8 mouse cellular contexts compared by ENCODE assay signal in genomic region chr7:18926041-18926790, GRCm38 (mm10). TPM values are rescaled to one million over a fixed set of nuclear protein-coding genes. Genes with fewer than 3 reads are reported as not detected.
DNase-seq lines count a peak whose midpoint lies in the region; ATAC-seq and TF ChIP-seq lines count a peak whose summit lies in the region.

No protein-coding gene starts in this region.

- no peak for ATAC-seq in megakaryocyte, adult 5-6 weeks (ENCODE audit: poor library complexity, severe bottlenecking)
- ATAC-seq in heart, embryonic 12.5 days (ENCODE audit: insufficient number of reproducible peaks, low FRiP score) = 0 out of 2 replicates have a peak, but pooled peaks have one; percentile 42
- peak; percentile 36 for ATAC-seq in kidney, embryonic 14.5 days (ENCODE audit: low FRiP score, low TSS enrichment)
- ATAC-seq in stomach, postnatal 0 days (ENCODE audit: low FRiP score, low TSS enrichment) = peak; percentile 44

- H3K4me3 ChIP-seq in megakaryocyte, embryonic 14.5 days (replicated peaks) = peak overlapping the region; percentile 23
- H3K4me3 ChIP-seq in heart, embryonic 12.5 days = peak overlapping the region; percentile 75
- peak overlapping the region; percentile 48 for H3K4me3 ChIP-seq in kidney, embryonic 14.5 days (ENCODE audit: low read length)
- peak overlapping the region; percentile 45 for H3K4me3 ChIP-seq in stomach, postnatal 0 days (ENCODE audit: low read depth, low read length)

- TF ChIP-seq CTCF in stomach, postnatal 0 days (IDR thresholded peaks at IDR 0.05; ENCODE audit: low read depth) = no peak

- peaks cover 21% of the 10 kb centered on the region for H3K4me1 ChIP-seq in megakaryocyte, embryonic 14.5 days
- peaks cover 22% of the 10 kb centered on the region for H3K4me1 ChIP-seq in heart, embryonic 12.5 days (replicated peaks)
- H3K4me1 ChIP-seq in kidney, embryonic 14.5 days (ENCODE audit: control insufficient read depth, insufficient read depth, low read length) = peaks cover 5% of the 10 kb centered on the region; the same call in 1 of the 2 replicates
- 0 out of 2 replicates have a peak, but pooled peaks cover 2% of the 10 kb centered on the region for H3K4me1 ChIP-seq in stomach, postnatal 0 days (replicated peaks; ENCODE audit: control insufficient read depth, insufficient read depth)

- no peak for TF ChIP-seq EP300 in stomach, postnatal 0 days (optimal IDR thresholded peaks at IDR 0.05)

- peak overlapping the region; percentile 84 for H3K9ac ChIP-seq in heart, embryonic 12.5 days
- H3K9ac ChIP-seq in kidney, embryonic 14.5 days (ENCODE audit: low read depth, low read length) = peak overlapping the region; percentile 73
- H3K9ac ChIP-seq in stomach, postnatal 0 days (ENCODE audit: low read length) = peak overlapping the region; percentile 53

- peak; percentile 62 to 66 for DNase-seq in cerebellum, postnatal 14 days
- peak; percentile 70 for DNase-seq in lung, postnatal 10 days
- peak; percentile 22 for DNase-seq in stomach, postnatal 0 days (ENCODE audit: low spot score)
- no peak for DNase-seq in thymus, postnatal 0 days (ENCODE audit: low spot score)

- 4% methylated on average over 38 of the region's 42 CpGs for WGBS in heart, embryonic 12.5 days
- WGBS in kidney, embryonic 14.5 days = 8% methylated on average over 14 of the region's 42 CpGs
- 4% methylated on average over 28 of the region's 42 CpGs for WGBS in stomach, postnatal 0 days

- no peaks in the 10 kb centered on the region for H3K9me3 ChIP-seq in megakaryocyte, embryonic 14.5 days
- H3K9me3 ChIP-seq in heart, embryonic 12.5 days (replicated peaks) = no peaks in the 10 kb centered on the region
- no peaks in the 10 kb centered on the region for H3K9me3 ChIP-seq in kidney, embryonic 14.5 days (ENCODE audit: control insufficient read depth, low read length)
- H3K9me3 ChIP-seq in stomach, postnatal 0 days (ENCODE audit: control insufficient read depth, low read length) = no peaks in the 10 kb centered on the region

- H3K36me3 ChIP-seq in megakaryocyte, embryonic 14.5 days (replicated peaks; ENCODE audit: low read length) = no peaks in the 10 kb centered on the region
- no peaks in the 10 kb centered on the region for H3K36me3 ChIP-seq in heart, embryonic 12.5 days
- H3K36me3 ChIP-seq in kidney, embryonic 14.5 days (ENCODE audit: control insufficient read depth, insufficient read depth, low read length) = no peaks in the 10 kb centered on the region
- no peaks in the 10 kb centered on the region for H3K36me3 ChIP-seq in stomach, postnatal 0 days (ENCODE audit: control insufficient read depth, insufficient read depth, low read length)

- H3K27me3 ChIP-seq in megakaryocyte, embryonic 14.5 days (replicated peaks) = peaks cover 76% of the 10 kb centered on the region
- H3K27me3 ChIP-seq in heart, embryonic 12.5 days (replicated peaks) = peaks cover 63% of the 10 kb centered on the region
- peaks cover 63% of the 10 kb centered on the region for H3K27me3 ChIP-seq in kidney, embryonic 14.5 days (ENCODE audit: control insufficient read depth, insufficient read depth, low read length)
- H3K27me3 ChIP-seq in stomach, postnatal 0 days (ENCODE audit: control insufficient read depth, insufficient read depth, low read length) = 0 out of 2 replicates have a peak, but pooled peaks cover 2% of the 10 kb centered on the region

- H3K4me2 ChIP-seq in heart, embryonic 12.5 days = peak overlapping the region; percentile 98
- H3K4me2 ChIP-seq in kidney, embryonic 14.5 days (replicated peaks; ENCODE audit: low read depth, low read length) = peak overlapping the region; percentile 89
- H3K4me2 ChIP-seq in stomach, postnatal 0 days (replicated peaks; ENCODE audit: low read depth) = peak overlapping the region; percentile 68

- H3K27ac ChIP-seq in heart, embryonic 12.5 days (ENCODE audit: poor library complexity, severe bottlenecking) = peak overlapping the region; percentile 30; the same call in 1 of the 2 replicates
- no peak overlapping the region for H3K27ac ChIP-seq in kidney, embryonic 14.5 days (ENCODE audit: low read depth, low read length)
- peak overlapping the region; percentile 35; the same call in 1 of the 2 replicates for H3K27ac ChIP-seq in stomach, postnatal 0 days (replicated peaks)

RNA-seq across cellular contexts. Expression of gene Nova2, which starts 0.5 kb away (rescaled TPM):
- 0.02 and 0.64 TPM in 2 replicates for polyA plus RNA-seq in megakaryocyte, embryonic 14.5 days (2012; ENCODE audit: insufficient read depth, low replicate concordance)
- total RNA-seq in megakaryocyte, adult 5-6 weeks (2015) = not detected in 2 replicates
- not detected in 2 replicates for total RNA-seq in megakaryocyte, adult 5-6 weeks (2017)
- 0.60 and 0.64 TPM in 2 replicates for polyA plus RNA-seq in heart, embryonic 12.5 days (2016; fragmentation: Nextera tagmentation; extraction: Ambion mirVana)
- 0.96 and 1.1 TPM in 2 replicates for polyA plus RNA-seq in kidney, embryonic 14.5 days (2014; fragmentation: Nextera tagmentation; extraction: Ambion mirVana)
- polyA plus RNA-seq in stomach, postnatal 0 days (2015; fragmentation: Nextera tagmentation; extraction: Ambion mirVana) = 0.18 and 0.22 TPM in 2 replicates
- 0.17 and 0.28 TPM in 2 replicates for polyA plus RNA-seq in thymus, postnatal 0 days (2015; fragmentation: Nextera tagmentation; extraction: Ambion mirVana)

RNA-seq across cellular contexts. Expression of gene Ccdc61, which starts 16.0 kb away (rescaled TPM):
- polyA plus RNA-seq in megakaryocyte, embryonic 14.5 days (2012; ENCODE audit: insufficient read depth, low replicate concordance) = 55.0 and 80.2 TPM in 2 replicates
- total RNA-seq in megakaryocyte, adult 5-6 weeks (2015) = 12.9 and 15.3 TPM in 2 replicates
- total RNA-seq in megakaryocyte, adult 5-6 weeks (2017) = 8.9 and 12.2 TPM in 2 replicates
- polyA plus RNA-seq in heart, embryonic 12.5 days (2016; fragmentation: Nextera tagmentation; extraction: Ambion mirVana) = 23.3 and 24.0 TPM in 2 replicates
- polyA plus RNA-seq in kidney, embryonic 14.5 days (2014; fragmentation: Nextera tagmentation; extraction: Ambion mirVana) = 21.0 and 21.4 TPM in 2 replicates
- polyA plus RNA-seq in stomach, postnatal 0 days (2015; fragmentation: Nextera tagmentation; extraction: Ambion mirVana) = 15.4 and 19.1 TPM in 2 replicates
- polyA plus RNA-seq in thymus, postnatal 0 days (2015; fragmentation: Nextera tagmentation; extraction: Ambion mirVana) = 29.1 and 31.7 TPM in 2 replicates

RNA-seq across cellular contexts. Expression of gene Pglyrp1, which starts 55.1 kb away (rescaled TPM):
- polyA plus RNA-seq in megakaryocyte, embryonic 14.5 days (2012; ENCODE audit: insufficient read depth, low replicate concordance) = 14.1 TPM in 1 of 2 replicates, not detected in the other
- total RNA-seq in megakaryocyte, adult 5-6 weeks (2015) = 492 and 634 TPM in 2 replicates
- 78.5 and 108 TPM in 2 replicates for total RNA-seq in megakaryocyte, adult 5-6 weeks (2017)
- 0.83 and 0.96 TPM in 2 replicates for polyA plus RNA-seq in heart, embryonic 12.5 days (2016; fragmentation: Nextera tagmentation; extraction: Ambion mirVana)
- 0.77 and 1.1 TPM in 2 replicates for polyA plus RNA-seq in kidney, embryonic 14.5 days (2014; fragmentation: Nextera tagmentation; extraction: Ambion mirVana)
- polyA plus RNA-seq in stomach, postnatal 0 days (2015; fragmentation: Nextera tagmentation; extraction: Ambion mirVana) = 103 and 110 TPM in 2 replicates
- polyA plus RNA-seq in thymus, postnatal 0 days (2015; fragmentation: Nextera tagmentation; extraction: Ambion mirVana) = 15.6 and 20.7 TPM in 2 replicates

Comparison
In these comparisons a context has a peak if more than half of its experiments do, and no peak if none do; other contexts are left out.
1. H3K4me3 ChIP-seq: peak in every context shown above with its lines; median percentile 75 in heart, embryonic 12.5 days; 48 in kidney, embryonic 14.5 days; 45 in stomach, postnatal 0 days; 23 in megakaryocyte, embryonic 14.5 days.